Mouse (Mus musculus): ENCODE measurements at regions not wholly inside any gene's neighbourhood (a gene's known extent, or its start where the extent isn't known, plus 50 kb on each side); places are given as distances from the start of the nearest gene placed in this dataset.

DNA sequence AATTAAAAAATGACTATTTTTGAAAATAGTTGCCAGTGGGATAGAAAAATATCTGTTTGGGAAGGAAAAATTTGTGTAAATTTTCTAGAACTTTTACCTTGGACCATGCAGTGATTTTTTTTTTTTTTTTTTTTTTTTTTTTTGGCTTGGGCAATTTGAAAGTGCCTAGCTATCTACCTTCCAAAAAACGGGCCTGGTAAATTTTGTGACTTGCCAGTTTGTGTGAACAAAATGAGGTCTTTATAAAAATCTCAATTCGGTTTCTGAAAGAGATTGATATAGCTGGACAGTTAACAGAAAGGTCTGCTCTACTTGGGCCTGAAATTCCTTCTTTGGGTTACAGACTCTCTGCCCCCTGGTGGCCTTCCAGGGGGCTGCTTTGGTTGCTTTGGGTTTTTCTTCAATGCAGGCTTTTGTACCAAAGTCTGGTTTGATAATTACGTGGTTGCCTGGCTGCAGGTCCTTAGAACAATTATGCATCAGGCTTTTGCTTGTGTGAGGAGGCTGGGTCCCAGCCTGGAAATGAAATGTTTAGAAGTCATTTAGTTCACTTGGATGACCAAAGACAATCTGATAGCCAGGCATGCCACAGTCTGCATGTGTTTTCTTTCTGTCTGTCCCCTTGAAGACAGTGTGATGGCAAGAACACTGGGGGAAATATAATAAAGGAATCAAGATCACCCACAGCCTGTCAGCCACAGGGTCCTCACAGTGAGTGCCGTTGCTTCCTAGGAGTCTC is 75.6 kb upstream of the Jazf1 start:
- peak; percentile 74 for DNase-seq (ENCODE audit: low spot score)

DNA sequence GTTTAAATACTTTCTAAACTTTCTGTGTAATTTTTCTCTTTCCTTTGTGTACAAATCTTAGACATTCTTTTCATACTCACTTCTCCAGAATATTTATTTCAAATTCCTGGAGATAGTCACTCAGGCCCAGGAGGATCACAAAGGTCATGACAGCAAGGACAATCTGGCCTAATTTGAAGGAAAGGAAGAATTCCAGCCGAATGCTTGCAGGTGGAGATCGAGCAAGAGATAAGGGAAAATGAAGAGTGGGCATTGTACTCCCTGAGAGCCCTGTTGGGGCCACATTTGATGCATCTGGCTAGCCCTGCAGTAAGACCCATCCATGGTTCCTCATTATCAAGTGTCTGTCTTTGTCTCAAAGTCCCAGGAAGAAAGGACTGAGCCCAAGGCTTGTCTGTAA is 66.0 kb upstream of the Jazf1 start:
- DNase-seq (ENCODE audit: low spot score): no peak

DNA sequence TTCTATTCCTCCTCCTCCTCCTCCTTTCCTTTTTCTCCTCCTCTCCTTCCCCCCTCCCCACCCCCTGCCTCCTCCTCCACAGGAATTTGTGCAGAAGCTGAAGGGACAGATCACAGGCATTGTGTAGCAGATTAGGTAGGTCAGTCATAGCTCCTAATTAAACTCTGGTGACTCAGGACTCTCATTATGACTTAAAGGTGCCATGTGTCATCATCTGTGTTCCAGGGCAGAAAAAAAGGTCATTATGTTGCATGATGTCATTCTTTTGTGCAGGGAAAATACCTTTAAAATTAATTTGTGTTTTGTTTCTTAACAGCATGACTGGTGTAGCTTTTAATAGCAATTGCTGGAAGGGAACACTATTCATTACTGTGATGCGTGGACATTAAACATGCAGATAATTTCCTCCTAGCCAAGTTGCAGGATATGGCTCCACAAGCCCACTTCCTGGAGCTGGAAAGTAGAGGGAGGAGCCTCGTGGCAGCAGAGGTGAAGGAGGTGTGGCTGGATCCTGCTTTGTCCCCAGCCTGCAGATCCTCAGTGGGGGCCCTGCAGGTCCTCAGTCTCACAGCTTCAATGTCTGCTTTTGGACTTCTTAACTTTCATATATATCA is 62.4 kb upstream of the Jazf1 start:
- no peak for DNase-seq (ENCODE audit: low spot score)

DNA sequence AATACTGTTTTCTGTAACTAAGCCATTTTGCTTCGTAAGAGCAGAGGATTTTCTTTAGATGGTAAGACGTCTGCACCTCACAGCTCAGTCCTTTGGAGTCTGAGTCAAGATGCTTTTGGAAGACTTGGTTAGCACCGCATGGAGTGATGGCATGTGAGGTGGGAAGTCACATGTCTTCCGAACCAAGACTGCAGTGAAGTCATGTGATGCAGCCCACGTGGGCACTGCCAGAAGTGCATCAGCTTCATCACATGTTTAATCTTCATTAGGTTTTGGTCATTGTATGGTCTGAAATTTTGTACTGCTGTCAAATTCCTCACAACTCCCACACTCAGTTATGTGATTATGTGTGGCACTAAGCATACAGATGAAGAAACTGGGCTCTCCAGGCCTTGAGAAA is 58.3 kb upstream of the Jazf1 start:
- no peak for DNase-seq (ENCODE audit: low spot score)

DNA sequence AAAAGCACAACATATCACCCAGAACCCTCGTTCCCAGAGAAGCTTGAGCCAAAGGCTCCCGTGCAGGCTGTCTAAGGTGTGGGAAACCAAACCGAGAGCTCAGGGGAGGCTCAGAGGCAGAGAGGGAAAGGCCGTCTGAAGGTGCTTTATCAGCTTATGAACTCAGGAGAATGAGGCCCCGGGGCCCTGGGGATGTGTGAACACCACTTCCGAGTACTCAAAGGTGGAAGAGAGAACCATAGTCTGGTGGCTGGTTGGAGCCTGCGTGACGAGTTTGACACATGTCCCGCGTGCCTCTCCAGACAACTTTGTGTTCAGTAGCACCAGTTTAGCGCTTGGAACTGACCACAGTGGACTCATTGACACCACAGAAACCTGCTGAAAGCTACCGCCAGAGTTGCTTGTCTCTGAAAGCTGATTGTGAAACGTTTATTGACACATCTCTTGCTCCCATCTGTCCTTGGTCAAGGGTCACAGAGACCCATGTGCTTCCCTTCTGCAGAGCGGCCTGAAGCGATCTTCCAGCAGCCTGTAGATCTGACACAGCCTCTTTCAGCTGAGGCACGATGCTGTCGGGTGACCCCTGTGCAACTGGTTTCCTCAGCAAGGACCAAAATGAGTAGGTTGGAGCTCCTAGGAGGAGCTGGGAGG is 56.5 kb upstream of the Jazf1 start:
- DNase-seq (ENCODE audit: low spot score): no peak

DNA sequence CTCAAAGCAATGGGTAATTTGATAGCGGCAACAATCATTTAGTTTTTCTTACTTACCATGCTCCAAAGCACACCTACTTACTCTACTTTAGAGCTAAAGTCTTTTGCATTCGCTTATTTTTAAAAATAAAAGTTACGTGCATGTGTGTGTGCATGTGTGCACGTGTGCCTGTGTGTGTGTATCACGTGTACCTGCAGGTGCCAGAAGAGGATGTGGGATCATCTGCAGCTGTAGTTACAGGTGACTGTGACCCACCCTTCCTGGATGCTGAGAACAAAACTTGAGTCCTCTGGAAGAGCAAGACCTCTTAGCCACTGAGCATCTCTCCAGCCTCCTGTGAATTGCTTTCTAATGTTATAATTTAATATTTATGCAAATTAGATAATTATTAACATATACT is 52.0 kb upstream of the Jazf1 start:
- DNase-seq (ENCODE audit: low spot score): no peak
